Mouse (Mus musculus) kidney, adult 2 months (tissue): Measurements from ENCODE around the gene Med14.

Source experiments
- CTCF ChIP-seq: fragments of 200-500 bp; conservative IDR thresholded peaks from 2 replicates; pipeline ENCODE4 v1.5.1; 2011; ENCODE audit warnings: low read depth, mild to moderate bottlenecking, control low read depth, low read length, moderate library complexity, mixed read lengths; ENCODE audit not compliant: insufficient read depth, insufficient read length
- POLR2A ChIP-seq: fragments of 200-500 bp; IDR thresholded peaks from one replicate; pipeline ENCODE4 v1.6.1; 2011; ENCODE audit warnings: low read depth, low read length, control low read depth

DNA sequence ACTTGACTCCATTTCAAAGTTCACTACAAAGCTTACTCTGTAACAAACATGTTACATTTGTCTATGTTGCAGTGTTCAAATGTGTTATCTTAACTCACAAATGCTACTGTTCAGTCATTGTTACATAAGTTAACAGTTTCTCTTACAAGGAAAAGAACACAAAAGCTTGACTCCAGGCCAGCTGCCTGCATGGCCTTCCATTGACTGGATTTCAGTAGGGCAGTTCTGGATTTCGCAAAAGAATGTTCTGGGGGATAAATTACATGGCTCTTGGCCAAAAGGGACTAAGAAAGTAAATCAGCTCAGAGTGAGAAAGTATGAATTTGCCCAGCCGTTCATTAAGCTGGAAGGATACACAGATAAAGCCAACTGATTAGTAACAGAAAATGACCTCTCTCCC is 9.7 kb upstream of the Med14 start:
- TF ChIP-seq CTCF (no peak), POLR2A (no peak)
